Mouse (Mus musculus): ENCODE measurements at regions not wholly inside any gene's neighbourhood (a gene's known extent, or its start where the extent isn't known, plus 50 kb on each side); places are given as distances from the start of the nearest gene placed in this dataset.

GRCm38 (mm10) chr11:44330851-44331773 is 68.8 kb upstream of the Il12b start:
- in situ Hi-C loops (cut with MboI, MseI): no loop called here

DNA sequence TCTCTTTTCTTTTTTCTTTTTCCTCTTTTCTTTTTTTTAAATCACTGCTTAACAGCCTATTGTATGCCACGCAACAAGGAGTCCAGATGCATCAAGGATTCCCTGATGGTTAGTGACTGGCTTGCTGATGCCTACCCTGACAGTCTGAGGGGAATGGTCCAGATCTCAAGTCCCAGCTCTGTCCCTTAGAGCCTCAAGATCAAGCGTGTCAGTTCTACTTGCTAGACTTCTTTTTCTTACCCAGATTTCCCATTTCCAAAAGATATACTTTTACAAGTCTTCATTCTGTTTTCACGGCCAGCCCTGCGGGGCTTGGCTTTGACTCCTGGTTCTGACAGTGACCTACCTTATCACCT is 68.1 kb upstream of the Il12b start:
- in situ Hi-C loops (cut with MboI, MseI): no loop called here

DNA sequence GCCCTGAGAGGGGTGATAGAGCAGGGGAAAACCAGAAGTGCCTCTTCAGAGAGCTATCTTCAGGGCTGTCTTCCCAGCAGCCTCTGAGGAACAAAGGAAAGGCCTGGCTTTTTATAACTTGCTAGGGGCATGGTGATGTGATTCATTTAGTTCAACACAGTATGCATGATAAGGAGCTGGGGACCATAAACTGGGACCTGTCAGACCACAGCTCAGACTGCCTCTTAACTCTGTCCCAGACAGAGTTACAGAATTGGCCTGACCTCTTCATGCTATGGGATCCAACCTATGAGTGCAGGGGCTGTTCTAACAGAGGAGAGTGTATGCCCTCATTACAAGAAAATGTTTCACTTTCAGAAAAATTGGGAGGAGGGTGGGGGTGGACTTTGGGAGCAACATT is 59.3 kb upstream of the Il12b start:
- in situ Hi-C loops (cut with MboI, MseI): no loop called here

GRCm38 (mm10) chr11:44348308-44348707 is 51.6 kb upstream of the Il12b start:
- in situ Hi-C loops (cut with MboI, MseI): no loop called here

DNA sequence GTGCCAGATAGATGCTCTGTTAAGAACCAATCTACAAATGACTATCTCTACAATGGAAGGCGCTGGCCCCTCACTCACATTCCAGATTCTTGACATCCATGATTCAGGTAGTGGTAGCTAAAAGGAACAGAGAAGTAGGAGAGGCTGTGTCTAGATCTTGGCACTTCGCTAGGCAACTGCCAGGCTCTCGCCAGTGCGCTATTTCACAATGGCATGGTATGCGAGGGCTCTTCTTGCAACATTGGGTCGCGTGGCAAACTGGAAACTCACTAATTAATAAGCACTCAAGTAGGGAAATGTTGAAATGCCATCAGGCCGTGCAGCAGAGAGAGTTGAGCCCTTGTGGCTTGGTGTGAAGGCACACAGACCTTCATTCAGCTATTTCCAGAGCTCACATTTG is 50.3 kb upstream of the Il12b start:
- in situ Hi-C loops (cut with MboI, MseI): no loop called here

All from T-helper 1 cell (primary cell).